Mouse (Mus musculus): Measurements from ENCODE around the gene Lhx6. TPM values are rescaled to one million over a fixed set of nuclear protein-coding genes. Genes with fewer than 3 reads are reported as not detected.

Gene Lhx6
- total RNA-seq, 2 experiments from 2014 or later: 0.76 to 1.5 TPM

GRCm38 (mm10) chr2:36093914-36094475 is 11.2 kb downstream of the Lhx6 start:
- no peak for DNase-seq (ENCODE audit: low spot score in 2 of 2)

GRCm38 (mm10) chr2:36093301-36093700 is 11.9 kb downstream of the Lhx6 start:
- DNase-seq (ENCODE audit: low spot score in 2 of 2): no peak

- no peak for DNase-seq (ENCODE audit: low spot score in 2 of 2)
Measured at GRCm38 (mm10) chr2:36092748-36093147, 12.5 kb downstream of the Lhx6 start.

GRCm38 (mm10) chr2:36090853-36091741 is 14.1 kb downstream of the Lhx6 start:
- peak; percentile 45 to 48 for DNase-seq (ENCODE audit: low spot score in 2 of 2)

- no peak for DNase-seq (ENCODE audit: low spot score in 2 of 2)
Measured at GRCm38 (mm10) chr2:36089190-36089589, 16.0 kb downstream of the Lhx6 start.

GRCm38 (mm10) chr2:36085041-36085440 is 20.2 kb downstream of the Lhx6 start:
- DNase-seq (ENCODE audit: low spot score in 2 of 2): no peak

- DNase-seq (ENCODE audit: low spot score in 2 of 2): no peak
Measured at GRCm38 (mm10) chr2:36082802-36083580, 22.2 kb downstream of the Lhx6 start.

GRCm38 (mm10) chr2:36081446-36081845 is 23.8 kb downstream of the Lhx6 start:
- DNase-seq (ENCODE audit: low spot score in 2 of 2): no peak

GRCm38 (mm10) chr2:36077160-36077761 is 27.9 kb downstream of the Lhx6 start:
- no peak for DNase-seq (ENCODE audit: low spot score in 2 of 2)

GRCm38 (mm10) chr2:36075210-36075609 is 30.0 kb downstream of the Lhx6 start:
- no peak for DNase-seq (ENCODE audit: low spot score in 2 of 2)

- no peak for DNase-seq (ENCODE audit: low spot score in 2 of 2)
Measured at GRCm38 (mm10) chr2:36073781-36074180, 31.4 kb downstream of the Lhx6 start.

- no peak for DNase-seq (ENCODE audit: low spot score in 2 of 2)
Measured at GRCm38 (mm10) chr2:36071660-36072305, 33.4 kb downstream of the Lhx6 start.

GRCm38 (mm10) chr2:36067132-36067531 is 38.1 kb downstream of the Lhx6 start:
- no peak for DNase-seq (ENCODE audit: low spot score in 2 of 2)

- no peak for DNase-seq (ENCODE audit: low spot score in 2 of 2)
Measured at GRCm38 (mm10) chr2:36061409-36061808, 43.8 kb downstream of the Lhx6 start.

- DNase-seq (ENCODE audit: low spot score in 2 of 2): no peak
Measured at GRCm38 (mm10) chr2:36056248-36056647, 49.0 kb downstream of the Lhx6 start.

GRCm38 (mm10) chr2:36053249-36053648 is 52.0 kb downstream of the Lhx6 start:
- DNase-seq (ENCODE audit: low spot score in 2 of 2): no peak

GRCm38 (mm10) chr2:36049567-36049954 is 55.6 kb downstream of the Lhx6 start:
- DNase-seq (ENCODE audit: low spot score in 2 of 2): no peak

- DNase-seq (ENCODE audit: low spot score in 2 of 2): peak; percentile 99
Measured at GRCm38 (mm10) chr2:36048748-36049566, 56.3 kb downstream of the Lhx6 start, which contains the start of the genes Ndufa8 and Morn5. TSS of gene Ndufa8 (minus strand) at chr2:36049406. TSS of gene Morn5 (plus strand) at chr2:36049458.

GRCm38 (mm10) chr2:36048164-36048563 is 57.0 kb downstream of the Lhx6 start:
- DNase-seq (ENCODE audit: low spot score in 2 of 2): no peak

- no peak for DNase-seq (ENCODE audit: low spot score in 2 of 2)
Measured at GRCm38 (mm10) chr2:36040872-36041271, 64.3 kb downstream of the Lhx6 start.
